Mouse (Mus musculus) stomach, postnatal 0 days (tissue): Measurements from ENCODE around the gene Unc5cl. TPM values are rescaled to one million over a fixed set of nuclear protein-coding genes. Genes with fewer than 3 reads are reported as not detected.
A peak's percentile ranks its signal among the peaks of the same experiment; 100 is the strongest.

Experiments
- ATAC-seq: fragments of 200-750 bp; cut with Nextera tagmentation; 2 replicates; pipeline ENCODE4 v1.8.0; 2017; ENCODE audit not compliant: low FRiP score, low TSS enrichment
- DNase-seq: peaks from one replicate; pipeline ENCODE4 v3.0.0-alpha.2; 2016; ENCODE audit warnings: low spot score
- H3K27ac ChIP-seq: fragments of 300-500 bp; sonication (generic); replicated peaks from 2 replicates; pipeline ENCODE4 v1.5.1; 2014; ENCODE audit warnings: mild to moderate bottlenecking, control low read depth
- H3K27me3 ChIP-seq: fragments of 300-500 bp; sonication (generic); 2 replicates; pipeline ENCODE4 v1.6.1; 2014; ENCODE audit warnings: low read length; ENCODE audit not compliant: control insufficient read depth, insufficient read depth
- H3K36me3 ChIP-seq: fragments of 300-500 bp; sonication (generic); 2 replicates; pipeline ENCODE4 v1.6.1; 2014; ENCODE audit warnings: low read length, mixed read lengths; ENCODE audit not compliant: control insufficient read depth, insufficient read depth
- H3K4me1 ChIP-seq: fragments of 300-500 bp; sonication (generic); replicated peaks from 2 replicates; pipeline ENCODE4 v1.6.1; 2014; ENCODE audit warnings: antibody characterized with exemption; ENCODE audit not compliant: control insufficient read depth, insufficient read depth
- H3K4me2 ChIP-seq: fragments of 300-500 bp; sonication (generic); replicated peaks from 2 replicates; pipeline ENCODE4 v1.6.1; 2014; ENCODE audit warnings: low read depth, mild to moderate bottlenecking, control low read depth, moderate library complexity
- H3K4me3 ChIP-seq: fragments of 300-500 bp; sonication (generic); 2 replicates; pipeline ENCODE4 v1.5.1; 2014; ENCODE audit warnings: low read depth, low read length, control low read depth
- H3K9ac ChIP-seq: fragments of 300-500 bp; sonication (generic); 2 replicates; pipeline ENCODE4 v1.6.1; 2014; ENCODE audit warnings: mild to moderate bottlenecking, low read length, control low read depth, mixed read lengths
- H3K9me3 ChIP-seq: fragments of 300-500 bp; sonication (generic); 2 replicates; pipeline ENCODE4 v1.6.1; 2016; ENCODE audit warnings: low read length; ENCODE audit not compliant: control insufficient read depth
- CTCF ChIP-seq: IDR thresholded peaks from 2 replicates; pipeline ENCODE4 v1.5.1; 2016; ENCODE audit warnings: antibody characterized with exemption, low read depth, mild to moderate bottlenecking, moderate library complexity
- EP300 ChIP-seq: optimal IDR thresholded peaks from 2 replicates; pipeline ENCODE3; 2016; ENCODE audit warnings: antibody characterized with exemption
- whole genome bisulfite sequencing: fragments of 180-500 bp; shearing (Covaris S2); extraction: QIAGEN DNeasy Blood & Tissue Kit; methylation state at CpG from one replicate; pipeline ENCODE4 v1.1.7; 2014; 5-methylcytosine and 5-hydroxymethylcytosine counted together
- polyA plus RNA-seq: library from polyadenylated mRNA; unstranded; fragments of >200 nt; fragmentation: Nextera tagmentation; extraction: Ambion mirVana; gene quantifications from 2 replicates; pipeline ENCODE4 v1.2.1, GENCODE M21; 2015

The Unc5cl gene
- polyA plus RNA-seq, 1 experiment from 2014 or later, result 3.5 TPM

GRCm38 (mm10) chr17:48433689-48434330 lies 20.9 kb upstream of the Unc5cl start:
- Histone ChIP-seq H3K4me1 (peaks cover 5% of the 10 kb centered on the region), H3K4me2 (no peak overlapping the region), H3K4me3 (no peak overlapping the region), H3K27me3 (no peaks in the 10 kb centered on the region), H3K9me3 (no peaks in the 10 kb centered on the region), H3K27ac (no peak overlapping the region), H3K36me3 (no peaks in the 10 kb centered on the region), H3K9ac (no peak overlapping the region)
- WGBS, result 51% methylated on average over 6 of the region's 6 CpGs
- TF ChIP-seq CTCF, result peak; percentile 58
- TF ChIP-seq EP300, result no peak
- DNase-seq (no peak), ATAC-seq (0 out of 2 replicates have a peak, but pooled peaks have one; percentile 28)

- Histone ChIP-seq H3K4me2 (no peak overlapping the region), H3K9ac (no peak overlapping the region), H3K36me3 (no peaks in the 10 kb centered on the region), H3K4me3 (no peak overlapping the region), H3K4me1 (peaks cover 5% of the 10 kb centered on the region), H3K27me3 (no peaks in the 10 kb centered on the region), H3K9me3 (no peaks in the 10 kb centered on the region), H3K27ac (no peak overlapping the region)
- TF ChIP-seq EP300 (no peak), CTCF (no peak)
- WGBS, result 85% methylated on average over 5 of the region's 5 CpGs
- no peak for ATAC-seq
- DNase-seq, result no peak
These were observed 20.2 kb upstream of the Unc5cl start for GRCm38 (mm10) chr17:48434479-48434878.

- Histone ChIP-seq H3K36me3 (no peaks in the 10 kb centered on the region), H3K4me3 (no peak overlapping the region), H3K27me3 (no peaks in the 10 kb centered on the region), H3K27ac (peak overlapping the region; percentile 74), H3K4me1 (peaks cover 2% of the 10 kb centered on the region; the same call in 1 of the 2 replicates), H3K9ac (no peak overlapping the region), H3K9me3 (no peaks in the 10 kb centered on the region), H3K4me2 (no peak overlapping the region)
- 59% methylated on average over 1 of the region's 1 CpGs for WGBS
- DNase-seq, result no peak
- no peak for TF ChIP-seq EP300
- no peak for TF ChIP-seq CTCF
- peak; percentile 14; the same call in 1 of the 2 replicates for ATAC-seq
These were observed 18.2 kb upstream of the Unc5cl start for GRCm38 (mm10) chr17:48436487-48436886.

- DNase-seq (peak; percentile 56), ATAC-seq (peak; percentile 25; the same call in 1 of the 2 replicates)
- peak overlapping the region; percentile 53 for H3K27ac ChIP-seq
- no peak overlapping the region for H3K9ac ChIP-seq
- H3K4me3 ChIP-seq, result no peak overlapping the region
- H3K9me3 ChIP-seq, result no peaks in the 10 kb centered on the region
- no peaks in the 10 kb centered on the region for H3K27me3 ChIP-seq
- 27% methylated on average over 7 of the region's 7 CpGs for WGBS
- H3K4me2 ChIP-seq, result no peak overlapping the region
- H3K4me1 ChIP-seq, result no peaks in the 10 kb centered on the region
- peak; percentile 61 for TF ChIP-seq CTCF
- no peak for TF ChIP-seq EP300
- H3K36me3 ChIP-seq, result no peaks in the 10 kb centered on the region
These were observed 17.2 kb upstream of the Unc5cl start for GRCm38 (mm10) chr17:48437421-48437911.

- H3K9ac ChIP-seq, result no peak overlapping the region
- H3K9me3 ChIP-seq, result no peaks in the 10 kb centered on the region
- H3K36me3 ChIP-seq, result no peaks in the 10 kb centered on the region
- no peak overlapping the region for H3K27ac ChIP-seq
- H3K4me1 ChIP-seq, result no peaks in the 10 kb centered on the region
- ATAC-seq, result no peak
- WGBS, result 65% methylated on average over 7 of the region's 7 CpGs
- H3K27me3 ChIP-seq, result no peaks in the 10 kb centered on the region
- no peak for DNase-seq
- TF ChIP-seq EP300 (no peak), CTCF (peak; percentile 38)
- H3K4me3 ChIP-seq, result no peak overlapping the region
- H3K4me2 ChIP-seq, result no peak overlapping the region
These were observed 11.8 kb upstream of the Unc5cl start for GRCm38 (mm10) chr17:48442745-48443457.
